Mouse (Mus musculus) kidney, embryonic 16.5 days (tissue): ENCODE results near the gene Atp5e. TPM values are rescaled to one million over a fixed set of nuclear protein-coding genes. Genes with fewer than 3 reads are reported as not detected.

Source experiments
- ATAC-seq: fragments of 200-750 bp; cut with Nextera tagmentation; 2 replicates; pipeline ENCODE4 v1.8.0; 2017; ENCODE audit warnings: moderate TSS enrichment; ENCODE audit not compliant: low FRiP score, low TSS enrichment
- H3K27ac ChIP-seq: fragments of 300-500 bp; sonication (generic); 2 replicates; pipeline ENCODE4 v1.5.1; 2014; ENCODE audit warnings: low read length
- H3K27me3 ChIP-seq: fragments of 300-500 bp; sonication (generic); 2 replicates; pipeline ENCODE4 v1.6.1; 2014; ENCODE audit warnings: low read length, control low read depth, mixed read lengths; ENCODE audit not compliant: insufficient read depth
- H3K36me3 ChIP-seq: fragments of 300-500 bp; sonication (generic); 2 replicates; pipeline ENCODE4 v1.6.1; 2014; ENCODE audit warnings: low read length, control low read depth, mixed read lengths; ENCODE audit not compliant: insufficient read depth
- H3K4me1 ChIP-seq: fragments of 300-500 bp; sonication (generic); 2 replicates; pipeline ENCODE4 v1.6.1; 2014; ENCODE audit warnings: low read length, control low read depth, mixed read lengths; ENCODE audit not compliant: insufficient read depth
- H3K4me2 ChIP-seq: fragments of 300-500 bp; sonication (generic); replicated peaks from 2 replicates; pipeline ENCODE4 v1.6.1; 2014; ENCODE audit warnings: low read depth, low read length
- H3K4me3 ChIP-seq: fragments of 300-500 bp; sonication (generic); 2 replicates; pipeline ENCODE4 v1.5.1; 2014; ENCODE audit warnings: mild to moderate bottlenecking, low read length
- H3K9ac ChIP-seq: fragments of 300-500 bp; sonication (generic); replicated peaks from 2 replicates; pipeline ENCODE4 v1.6.1; 2014; ENCODE audit warnings: low read length
- H3K9me3 ChIP-seq: fragments of 300-500 bp; sonication (generic); 2 replicates; pipeline ENCODE4 v1.6.1; 2016; ENCODE audit warnings: low read length, control low read depth
- WGBS: fragments of 180-500 bp; shearing (Covaris S2); extraction: QIAGEN DNeasy Blood & Tissue Kit; methylation state at CpG from one replicate; pipeline ENCODE4 v1.1.7; 2014; 5-methylcytosine and 5-hydroxymethylcytosine counted together
- polyA plus RNA-seq: library from polyadenylated mRNA; unstranded; fragments of >200 nt; fragmentation: Nextera tagmentation; extraction: Ambion mirVana; gene quantifications from 2 replicates; pipeline ENCODE4 v1.2.1, GENCODE M21; 2015

Atp5e gene
- polyA plus RNA-seq, 1 experiment from 2014 or later, result 708 TPM

GRCm38 (mm10) chr2:174428076-174428835, 35.6 kb downstream of the Atp5e start:
- H3K9me3 ChIP-seq, result no peaks in the 10 kb centered on the region
- H3K4me1 ChIP-seq, result peaks cover 6% of the 10 kb centered on the region; the same call in 1 of the 2 replicates
- WGBS, result 68% methylated on average over 18 of the region's 18 CpGs
- H3K27me3 ChIP-seq, result no peaks in the 10 kb centered on the region
- 0 out of 2 replicates have a peak overlapping the region, but pooled peaks have one; percentile 46 for H3K27ac ChIP-seq
- no peak overlapping the region for H3K4me3 ChIP-seq
- no peak overlapping the region for H3K9ac ChIP-seq
- H3K4me2 ChIP-seq, result no peak overlapping the region
- H3K36me3 ChIP-seq, result peaks cover 63% of the 10 kb centered on the region
- peak; percentile 46 for ATAC-seq

GRCm38 (mm10) chr2:174426856-174427255, 37.0 kb downstream of the Atp5e start:
- Histone ChIP-seq H3K4me3 (no peak overlapping the region), H3K4me1 (peaks cover 6% of the 10 kb centered on the region; the same call in 1 of the 2 replicates), H3K27me3 (no peaks in the 10 kb centered on the region), H3K4me2 (no peak overlapping the region), H3K9ac (no peak overlapping the region), H3K9me3 (no peaks in the 10 kb centered on the region), H3K36me3 (peaks cover 77% of the 10 kb centered on the region), H3K27ac (no peak overlapping the region)
- 79% methylated on average over 12 of the region's 12 CpGs for WGBS
- ATAC-seq, result no peak

DNA sequence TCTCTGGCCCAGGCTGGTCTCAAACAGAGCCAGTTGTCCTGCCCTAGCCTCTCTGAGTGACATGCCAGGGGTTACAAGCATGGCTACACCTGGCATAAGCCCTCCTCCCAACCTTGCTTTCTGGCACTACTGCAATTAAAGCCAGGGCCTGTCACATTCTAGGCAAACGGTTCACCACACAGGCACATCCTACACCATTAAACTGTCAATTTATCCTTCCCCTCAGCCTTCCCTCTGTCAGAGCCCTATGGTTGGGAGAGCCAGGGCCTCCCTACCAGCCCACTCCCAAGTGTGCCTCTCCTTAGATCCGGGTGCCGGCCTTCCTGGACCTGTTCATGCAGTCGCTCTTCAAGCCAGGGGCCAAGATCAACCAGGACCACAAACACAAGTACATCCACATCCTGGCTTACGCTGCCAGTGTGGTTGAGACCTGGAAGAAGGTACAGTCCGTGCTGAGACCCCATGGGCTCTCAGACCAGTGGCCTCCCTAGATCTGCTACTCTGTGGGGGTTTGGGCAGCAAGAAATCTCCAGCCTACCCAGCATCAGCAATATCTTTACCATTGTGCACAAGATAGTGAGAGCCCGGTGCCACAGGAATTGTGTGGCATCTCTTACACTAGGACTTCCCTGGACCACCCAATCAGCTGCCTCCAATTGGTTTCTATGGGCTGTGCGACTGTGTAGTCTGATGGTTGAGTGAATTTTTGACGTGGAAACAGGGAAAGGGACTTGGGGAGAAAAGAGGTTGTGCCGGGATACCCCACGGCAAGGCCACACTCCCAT, 39.4 kb downstream of the Atp5e start:
- peak; percentile 47; the same call in 1 of the 2 replicates for ATAC-seq
- H3K4me2 ChIP-seq, result no peak overlapping the region
- H3K36me3 ChIP-seq, result peaks cover 91% of the 10 kb centered on the region
- H3K4me1 ChIP-seq, result peaks cover 6% of the 10 kb centered on the region; the same call in 1 of the 2 replicates
- H3K9ac ChIP-seq, result no peak overlapping the region
- H3K27me3 ChIP-seq, result no peaks in the 10 kb centered on the region
- H3K4me3 ChIP-seq, result no peak overlapping the region
- H3K9me3 ChIP-seq, result no peaks in the 10 kb centered on the region
- no peak overlapping the region for H3K27ac ChIP-seq
- WGBS, result 70% methylated on average over 11 of the region's 11 CpGs

- ATAC-seq, result no peak
- 90% methylated on average over 6 of the region's 6 CpGs for WGBS
- no peak overlapping the region for H3K9ac ChIP-seq
- H3K27ac ChIP-seq, result no peak overlapping the region
- no peaks in the 10 kb centered on the region for H3K27me3 ChIP-seq
- no peaks in the 10 kb centered on the region for H3K9me3 ChIP-seq
- no peak overlapping the region for H3K4me3 ChIP-seq
- no peak overlapping the region for H3K4me2 ChIP-seq
- H3K4me1 ChIP-seq, result peaks cover 8% of the 10 kb centered on the region
- H3K36me3 ChIP-seq, result peaks cover 59% of the 10 kb centered on the region
Observed at GRCm38 (mm10) chr2:174421107-174421506, 42.8 kb downstream of the Atp5e start.

- peak within 1 kb of the TSS; percentile 98 for H3K4me3 ChIP-seq
- no peaks in the 10 kb centered on the region for H3K27me3 ChIP-seq
- under 1% methylated on average over 40 of the region's 40 CpGs for WGBS
- peak; percentile 94 for ATAC-seq
- H3K9ac ChIP-seq, result peak within 1 kb of the TSS; percentile 97
- H3K4me1 ChIP-seq, result peaks cover 8% of the 10 kb centered on the region
- peak within 1 kb of the TSS; percentile 46; the same call in 1 of the 2 replicates for H3K27ac ChIP-seq
- H3K36me3 ChIP-seq, result peaks cover 9% of the 10 kb centered on the region; the same call in 1 of the 2 replicates
- peak within 1 kb of the TSS; percentile 83 for H3K4me2 ChIP-seq
- no peaks in the 10 kb centered on the region for H3K9me3 ChIP-seq
Observed at GRCm38 (mm10) chr2:174415731-174416310, 48.1 kb downstream of the Atp5e start, which contains the start of gene Nelfcd. Gene Nelfcd (plus strand): TSS chr2:174415804.

- H3K4me3 ChIP-seq, result peak overlapping the region; percentile 98
- H3K36me3 ChIP-seq, result 0 out of 2 replicates have a peak, but pooled peaks cover 3% of the 10 kb centered on the region
- H3K27me3 ChIP-seq, result no peaks in the 10 kb centered on the region
- H3K4me2 ChIP-seq, result peak overlapping the region; percentile 83
- WGBS, result 46% methylated on average over 17 of the region's 18 CpGs
- H3K9ac ChIP-seq, result no peak overlapping the region
- no peaks in the 10 kb centered on the region for H3K9me3 ChIP-seq
- H3K4me1 ChIP-seq, result peaks cover 8% of the 10 kb centered on the region
- ATAC-seq, result no peak; the same call in 1 of the 2 replicates
- H3K27ac ChIP-seq, result no peak overlapping the region
Observed at GRCm38 (mm10) chr2:174415001-174415730, 48.7 kb downstream of the Atp5e start.

DNA sequence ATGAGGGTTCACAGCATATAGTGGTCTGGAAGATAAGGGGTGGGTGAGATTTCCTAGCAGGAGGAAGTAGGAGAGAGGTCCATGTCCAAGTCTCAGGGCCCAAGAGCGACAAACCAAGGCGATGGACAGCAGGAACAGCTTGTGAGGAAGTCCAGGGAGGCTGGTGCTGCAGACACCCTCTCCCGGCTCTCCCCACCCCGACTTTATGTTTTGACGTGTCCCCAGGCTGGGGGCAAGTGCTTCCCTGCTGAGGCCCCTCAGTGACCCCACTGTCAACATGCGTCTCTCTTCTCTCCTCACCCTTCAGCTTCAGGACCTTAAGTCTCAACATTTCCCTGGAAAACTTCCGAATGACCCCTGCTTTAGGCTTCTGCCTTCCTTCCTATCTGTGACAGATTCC, 50.8 kb downstream of the Atp5e start:
- no peaks in the 10 kb centered on the region for H3K9me3 ChIP-seq
- 74% methylated on average over 7 of the region's 7 CpGs for WGBS

More for the DNA sequence above, 50.8 kb downstream of the Atp5e start:
- Histone ChIP-seq H3K27ac (no peak overlapping the region), H3K9ac (no peak overlapping the region), H3K4me1 (peaks cover 8% of the 10 kb centered on the region), H3K4me3 (no peak overlapping the region), H3K36me3 (no peaks in the 10 kb centered on the region), H3K4me2 (no peak overlapping the region), H3K27me3 (no peaks in the 10 kb centered on the region)
- no peak for ATAC-seq
